Mouse (Mus musculus): ENCODE results near the gene Tdp2.

- TF ChIP-seq CTCF (IDR thresholded peaks at IDR 0.05; ENCODE audit: extremely low read depth, insufficient read depth, insufficient read length, insufficient replicate concordance) (no peak), POLR2A (IDR thresholded peaks at IDR 0.05; ENCODE audit: low read depth, low read length) (no peak)
Observed at GRCm38 (mm10) chr13:24851989-24852388, 20.5 kb downstream of the Tdp2 start.
